ENCODE assay signal across 9 mouse cellular contexts in the genomic region with DNA sequence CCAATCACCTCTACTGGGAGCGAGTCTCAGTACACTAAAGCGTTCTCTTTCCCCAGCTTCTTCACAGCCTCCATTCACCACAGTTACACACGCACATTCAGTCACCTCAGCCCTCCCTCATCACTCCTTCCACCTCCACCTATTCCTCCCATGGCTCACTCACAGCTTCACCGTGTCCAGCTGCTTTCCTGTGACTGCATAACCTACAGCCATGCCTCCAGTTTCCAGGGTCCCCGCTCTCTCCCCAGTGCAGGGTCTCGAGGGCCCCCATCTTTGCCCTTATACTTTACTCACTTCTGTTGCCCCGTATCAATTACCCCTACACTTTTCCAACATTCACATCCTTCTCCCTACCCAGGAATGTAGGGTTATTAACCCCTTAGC. TPM values are rescaled to one million over a fixed set of nuclear protein-coding genes. Genes with fewer than 3 reads are reported as not detected.
DNase-seq lines count a peak whose midpoint lies in the region; ATAC-seq and TF ChIP-seq lines count a peak whose summit lies in the region.
"Had no signal": no experiment of that assay in that cellular context is flagged by ENCODE, and none has a peak within 500 bp of the region (broad histone marks: within the 10 kb centered on the region; RNA-seq: fewer than 3 reads in every experiment).

No protein-coding gene starts in this region.

- peak overlapping the region; percentile 93 for H3K4me2 ChIP-seq in forebrain, postnatal 0 days (ENCODE audit: low read depth)
- peak overlapping the region; percentile 99 for H3K4me2 ChIP-seq in liver, embryonic 15.5 days

- TF ChIP-seq CTCF in forebrain, postnatal 0 days (IDR thresholded peaks at IDR 0.05; ENCODE audit: low read depth) = no peak

- H3K9me3 ChIP-seq in erythroblast, embryonic 14.5 days (ENCODE audit: control insufficient read depth, low read length) = no peaks in the 10 kb centered on the region
- H3K9me3 ChIP-seq in forebrain, postnatal 0 days (ENCODE audit: low read length) = no peaks in the 10 kb centered on the region
- no peaks in the 10 kb centered on the region for H3K9me3 ChIP-seq in liver, embryonic 15.5 days (replicated peaks)

- H3K27ac ChIP-seq in forebrain, postnatal 0 days (ENCODE audit: low read depth, low read length) = peak overlapping the region; percentile 21; the same call in 1 of the 2 replicates
- peak overlapping the region; percentile 85; the same call in 1 of the 2 replicates for H3K27ac ChIP-seq in liver, embryonic 15.5 days (replicated peaks)

- peaks cover 4% of the 10 kb centered on the region; the same call in 1 of the 2 replicates for H3K36me3 ChIP-seq in erythroblast, embryonic 14.5 days (ENCODE audit: control insufficient read depth)
- H3K36me3 ChIP-seq in forebrain, postnatal 0 days (ENCODE audit: insufficient read depth) = peaks cover 36% of the 10 kb centered on the region
- no peaks in the 10 kb centered on the region for H3K36me3 ChIP-seq in liver, embryonic 15.5 days (replicated peaks)

- peak overlapping the region; percentile 81 for H3K4me3 ChIP-seq in erythroblast, embryonic 14.5 days (replicated peaks)
- H3K4me3 ChIP-seq in forebrain, postnatal 0 days (ENCODE audit: low read depth, low read length) = peak overlapping the region; percentile 75
- peak overlapping the region; percentile 73 for H3K4me3 ChIP-seq in liver, embryonic 15.5 days (replicated peaks)

- peak; percentile 8 for DNase-seq in A20 (ENCODE audit: low read depth, low spot score)
- no peak for DNase-seq in forebrain, postnatal 0 days
- no peak for DNase-seq in thymus, adult 18-20 months
- no peak for DNase-seq in left cerebral cortex, adult 18-20 months (ENCODE audit: low spot score in 2 of 2)
- DNase-seq in spleen, postnatal 14 days (ENCODE audit: low spot score in 2 of 2) = no peak
- DNase-seq: layer of hippocampus, adult 9-11 months had no signal

- H3K9ac ChIP-seq in forebrain, postnatal 0 days = peak overlapping the region; percentile 91
- H3K9ac ChIP-seq in liver, embryonic 15.5 days = peak overlapping the region; percentile 71; the same call in 1 of the 2 replicates

- peaks cover 34% of the 10 kb centered on the region for H3K4me1 ChIP-seq in erythroblast, embryonic 14.5 days (ENCODE audit: control insufficient read depth)
- H3K4me1 ChIP-seq in forebrain, postnatal 0 days (ENCODE audit: insufficient read depth) = no peaks in the 10 kb centered on the region
- peaks cover 38% of the 10 kb centered on the region for H3K4me1 ChIP-seq in liver, embryonic 15.5 days (replicated peaks)

- ATAC-seq in erythroblast, adult 5-6 weeks (replicated peaks; ENCODE audit: low FRiP score, poor library complexity, severe bottlenecking) = no peak
- no peak for ATAC-seq in forebrain, postnatal 0 days
- no peak for ATAC-seq in liver, embryonic 15.5 days (ENCODE audit: insufficient read depth)

- peaks cover 16% of the 10 kb centered on the region for H3K27me3 ChIP-seq in erythroblast, embryonic 14.5 days (ENCODE audit: control insufficient read depth)
- H3K27me3 ChIP-seq in forebrain, postnatal 0 days (ENCODE audit: insufficient read depth, low read length) = peaks cover 13% of the 10 kb centered on the region
- H3K27me3 ChIP-seq in liver, embryonic 15.5 days = peaks cover 18% of the 10 kb centered on the region

- 33% methylated on average over 7 of the region's 7 CpGs for WGBS in forebrain, postnatal 0 days
- 62% methylated on average over 7 of the region's 7 CpGs for WGBS in liver, embryonic 15.5 days (ENCODE audit: insufficient replicate concordance)

RNA-seq across cellular contexts. Expression of gene Wiz, which starts 1.3 kb away (rescaled TPM):
- 2.2 and 2.5 TPM in 2 replicates for polyA plus RNA-seq in erythroblast, embryonic 14.5 days (2012)
- 9.2 and 11.9 TPM in 2 replicates for total RNA-seq in erythroblast, adult 5-6 weeks (2015; ENCODE audit: low replicate concordance)
- total RNA-seq in erythroblast, adult 5-6 weeks (2017; ENCODE audit: low replicate concordance) = 0.77 and 3.5 TPM in 2 replicates
- total RNA-seq in forebrain, postnatal 0 days (2014; rRNA removed) = 38.2 and 55.4 TPM in 2 replicates
- polyA plus RNA-seq in forebrain, postnatal 0 days (2015; fragmentation: Nextera tagmentation; extraction: Ambion mirVana) = 35.4 and 42.0 TPM in 2 replicates
- polyA plus RNA-seq in liver, embryonic 15.5 days (2015; fragmentation: Nextera tagmentation; extraction: Ambion mirVana) = 6.2 and 6.7 TPM in 2 replicates
- 10 to 100 TPM; 46.0 to 47.9 TPM for total RNA-seq in left cerebral cortex, adult 18-20 months (2021)

RNA-seq across cellular contexts. Expression of gene Rasal3, which starts 15.4 kb away (rescaled TPM):
- polyA plus RNA-seq in erythroblast, embryonic 14.5 days (2012) = 0.17 and 0.24 TPM in 2 replicates
- 5.0 and 9.2 TPM in 2 replicates for total RNA-seq in erythroblast, adult 5-6 weeks (2015; ENCODE audit: low replicate concordance)
- 4.6 and 5.2 TPM in 2 replicates for total RNA-seq in erythroblast, adult 5-6 weeks (2017; ENCODE audit: low replicate concordance)
- 0.52 and 0.62 TPM in 2 replicates for total RNA-seq in forebrain, postnatal 0 days (2014; rRNA removed)
- 0.20 and 0.54 TPM in 2 replicates for polyA plus RNA-seq in forebrain, postnatal 0 days (2015; fragmentation: Nextera tagmentation; extraction: Ambion mirVana)
- polyA plus RNA-seq in liver, embryonic 15.5 days (2015; fragmentation: Nextera tagmentation; extraction: Ambion mirVana) = 2.4 and 4.0 TPM in 2 replicates
- 1 to 10 TPM; 3.3 to 4.6 TPM for total RNA-seq in left cerebral cortex, adult 18-20 months (2021)

RNA-seq across cellular contexts. Expression of gene Pglyrp2, which starts 36.0 kb away (rescaled TPM):
- 0.03 TPM in 1 of 2 replicates, not detected in the other for polyA plus RNA-seq in erythroblast, embryonic 14.5 days (2012)
- 1.3 TPM in 1 of 2 replicates, not detected in the other for total RNA-seq in erythroblast, adult 5-6 weeks (2015; ENCODE audit: low replicate concordance)
- 0.84 TPM in 1 of 2 replicates, not detected in the other for total RNA-seq in erythroblast, adult 5-6 weeks (2017; ENCODE audit: low replicate concordance)
- not detected in 2 replicates for total RNA-seq in forebrain, postnatal 0 days (2014; rRNA removed)
- polyA plus RNA-seq in forebrain, postnatal 0 days (2015; fragmentation: Nextera tagmentation; extraction: Ambion mirVana) = not detected in 2 replicates
- 7.2 and 9.2 TPM in 2 replicates for polyA plus RNA-seq in liver, embryonic 15.5 days (2015; fragmentation: Nextera tagmentation; extraction: Ambion mirVana)
- not detected for total RNA-seq in left cerebral cortex, adult 18-20 months (2021)

RNA-seq across cellular contexts. Expression of gene Akap8l, which starts 37.6 kb away (rescaled TPM):
- 23.1 and 23.2 TPM in 2 replicates for polyA plus RNA-seq in erythroblast, embryonic 14.5 days (2012)
- 64.6 and 80.7 TPM in 2 replicates for total RNA-seq in erythroblast, adult 5-6 weeks (2015; ENCODE audit: low replicate concordance)
- 104 and 150 TPM in 2 replicates for total RNA-seq in erythroblast, adult 5-6 weeks (2017; ENCODE audit: low replicate concordance)
- total RNA-seq in forebrain, postnatal 0 days (2014; rRNA removed) = 74.2 and 86.2 TPM in 2 replicates
- 76.0 and 80.5 TPM in 2 replicates for polyA plus RNA-seq in forebrain, postnatal 0 days (2015; fragmentation: Nextera tagmentation; extraction: Ambion mirVana)
- 36.1 and 39.1 TPM in 2 replicates for polyA plus RNA-seq in liver, embryonic 15.5 days (2015; fragmentation: Nextera tagmentation; extraction: Ambion mirVana)
- 100 to 1,000 TPM; 183 to 219 TPM for total RNA-seq in left cerebral cortex, adult 18-20 months (2021)
